Mouse (Mus musculus): ENCODE data around the gene Acss2. TPM values are rescaled to one million over a fixed set of nuclear protein-coding genes. Genes with fewer than 3 reads are reported as not detected.

Acss2 gene
- total and polyA plus RNA-seq, 2 experiments from 2014 or later, result 18.6 to 25.3 TPM

GRCm38 (mm10) chr2:155588136-155588535 is 70.4 kb downstream of the Acss2 start:
- H3K4me3 ChIP-seq (ENCODE audit: low read depth, low read length), result no peak overlapping the region
- no peaks in the 10 kb centered on the region for H3K36me3 ChIP-seq (ENCODE audit: insufficient read depth, low read length)
- TF ChIP-seq CTCF (IDR thresholded peaks at IDR 0.05), result no peak
- H3K9ac ChIP-seq (replicated peaks; ENCODE audit: low read length, poor library complexity, severe bottlenecking), result no peak overlapping the region
- no peak for DNase-seq (ENCODE audit: low spot score)
- no peaks in the 10 kb centered on the region for H3K9me3 ChIP-seq (ENCODE audit: low read length)
- 75% methylated on average over 3 of the region's 3 CpGs for WGBS
- no peak overlapping the region for H3K4me2 ChIP-seq (ENCODE audit: low read depth, low read length, poor library complexity, severe bottlenecking)
- H3K27me3 ChIP-seq (ENCODE audit: insufficient read depth, low read length), result no peaks in the 10 kb centered on the region
- H3K27ac ChIP-seq (ENCODE audit: low read depth, low read length), result no peak overlapping the region
- peaks cover 4% of the 10 kb centered on the region; the same call in 1 of the 2 replicates for H3K4me1 ChIP-seq (ENCODE audit: insufficient read depth, low read length)
- ATAC-seq (ENCODE audit: low FRiP score), result no peak

- Histone ChIP-seq H3K4me3 (ENCODE audit: low read depth, low read length) (no peak overlapping the region), H3K9me3 (ENCODE audit: low read length) (no peaks in the 10 kb centered on the region), H3K9ac (replicated peaks; ENCODE audit: low read length, poor library complexity, severe bottlenecking) (no peak overlapping the region), H3K27ac (ENCODE audit: low read depth, low read length) (no peak overlapping the region), H3K27me3 (ENCODE audit: insufficient read depth, low read length) (no peaks in the 10 kb centered on the region), H3K4me1 (ENCODE audit: insufficient read depth, low read length) (peaks cover 4% of the 10 kb centered on the region; the same call in 1 of the 2 replicates), H3K36me3 (ENCODE audit: insufficient read depth, low read length) (no peaks in the 10 kb centered on the region), H3K4me2 (ENCODE audit: low read depth, low read length, poor library complexity, severe bottlenecking) (no peak overlapping the region)
- WGBS, result 76% methylated on average over 6 of the region's 6 CpGs
- TF ChIP-seq CTCF (IDR thresholded peaks at IDR 0.05), result no peak
- DNase-seq (ENCODE audit: low spot score), result no peak
- ATAC-seq (ENCODE audit: low FRiP score), result no peak
Observed at GRCm38 (mm10) chr2:155589521-155589920, 71.8 kb downstream of the Acss2 start.

- ATAC-seq (ENCODE audit: low FRiP score), result no peak
- Histone ChIP-seq H3K9me3 (ENCODE audit: low read length) (no peaks in the 10 kb centered on the region), H3K4me1 (ENCODE audit: insufficient read depth, low read length) (peaks cover 4% of the 10 kb centered on the region; the same call in 1 of the 2 replicates), H3K27me3 (ENCODE audit: insufficient read depth, low read length) (no peaks in the 10 kb centered on the region), H3K9ac (replicated peaks; ENCODE audit: low read length, poor library complexity, severe bottlenecking) (no peak overlapping the region), H3K4me2 (ENCODE audit: low read depth, low read length, poor library complexity, severe bottlenecking) (no peak overlapping the region), H3K36me3 (ENCODE audit: insufficient read depth, low read length) (no peaks in the 10 kb centered on the region), H3K4me3 (ENCODE audit: low read depth, low read length) (no peak overlapping the region), H3K27ac (ENCODE audit: low read depth, low read length) (no peak overlapping the region)
- WGBS, result 95% methylated on average over 2 of the region's 2 CpGs
- no peak for DNase-seq (ENCODE audit: low spot score)
- no peak for TF ChIP-seq CTCF (IDR thresholded peaks at IDR 0.05)
Observed at GRCm38 (mm10) chr2:155590876-155591275, 73.1 kb downstream of the Acss2 start.

GRCm38 (mm10) chr2:155591676-155592075 is 73.9 kb downstream of the Acss2 start:
- DNase-seq (ENCODE audit: low spot score), result peak; percentile 3
- H3K4me1 ChIP-seq (ENCODE audit: insufficient read depth, low read length), result peaks cover 4% of the 10 kb centered on the region; the same call in 1 of the 2 replicates
- H3K4me3 ChIP-seq (ENCODE audit: low read depth, low read length), result peak overlapping the region; percentile 59
- H3K36me3 ChIP-seq (ENCODE audit: insufficient read depth, low read length), result no peaks in the 10 kb centered on the region
- H3K9ac ChIP-seq (replicated peaks; ENCODE audit: low read length, poor library complexity, severe bottlenecking), result peak overlapping the region; percentile 29
- no peaks in the 10 kb centered on the region for H3K9me3 ChIP-seq (ENCODE audit: low read length)
- no peak for ATAC-seq (ENCODE audit: low FRiP score)
- WGBS, result 8% methylated on average over 6 of the region's 6 CpGs
- peak overlapping the region; percentile 67 for H3K4me2 ChIP-seq (ENCODE audit: low read depth, low read length, poor library complexity, severe bottlenecking)
- H3K27me3 ChIP-seq (ENCODE audit: insufficient read depth, low read length), result no peaks in the 10 kb centered on the region
- TF ChIP-seq CTCF (IDR thresholded peaks at IDR 0.05), result no peak
- H3K27ac ChIP-seq (ENCODE audit: low read depth, low read length), result peak overlapping the region; percentile 48

GRCm38 (mm10) chr2:155592137-155592853 is 74.5 kb downstream of the Acss2 start, which contains the start of gene Gss:
Gene Gss (minus strand): TSS chr2:155592810.
- WGBS, result under 1% methylated on average over 53 of the region's 53 CpGs

GRCm38 (mm10) chr2:155592854-155593283 is 75.1 kb downstream of the Acss2 start:
- 1% methylated on average over 9 of the region's 9 CpGs for WGBS
- no peaks in the 10 kb centered on the region for H3K9me3 ChIP-seq (ENCODE audit: low read length)
- peak overlapping the region; percentile 67 for H3K4me2 ChIP-seq (ENCODE audit: low read depth, low read length, poor library complexity, severe bottlenecking)
- H3K36me3 ChIP-seq (ENCODE audit: insufficient read depth, low read length), result no peaks in the 10 kb centered on the region
- no peaks in the 10 kb centered on the region for H3K27me3 ChIP-seq (ENCODE audit: insufficient read depth, low read length)
- peak overlapping the region; percentile 59 for H3K4me3 ChIP-seq (ENCODE audit: low read depth, low read length)
- peaks cover 4% of the 10 kb centered on the region; the same call in 1 of the 2 replicates for H3K4me1 ChIP-seq (ENCODE audit: insufficient read depth, low read length)
- no peak overlapping the region; the same call in 1 of the 2 replicates for H3K27ac ChIP-seq (ENCODE audit: low read depth, low read length)
- ATAC-seq (ENCODE audit: low FRiP score) (no peak), DNase-seq (ENCODE audit: low spot score) (no peak)
- H3K9ac ChIP-seq (replicated peaks; ENCODE audit: low read length, poor library complexity, severe bottlenecking), result peak overlapping the region; percentile 60; the same call in 1 of the 2 replicates
- TF ChIP-seq CTCF (IDR thresholded peaks at IDR 0.05), result no peak

More at GRCm38 (mm10) chr2:155592137-155592853, 74.5 kb downstream of the Acss2 start, which contains the start of gene Gss:
- Histone ChIP-seq H3K27me3 (ENCODE audit: insufficient read depth, low read length) (no peaks in the 10 kb centered on the region), H3K9ac (replicated peaks; ENCODE audit: low read length, poor library complexity, severe bottlenecking) (peak within 1 kb of the TSS; percentile 60), H3K36me3 (ENCODE audit: insufficient read depth, low read length) (no peaks in the 10 kb centered on the region), H3K9me3 (ENCODE audit: low read length) (no peaks in the 10 kb centered on the region), H3K4me2 (ENCODE audit: low read depth, low read length, poor library complexity, severe bottlenecking) (peak within 1 kb of the TSS; percentile 67), H3K4me1 (ENCODE audit: insufficient read depth, low read length) (peaks cover 4% of the 10 kb centered on the region; the same call in 1 of the 2 replicates), H3K4me3 (ENCODE audit: low read depth, low read length) (peak within 1 kb of the TSS; percentile 59), H3K27ac (ENCODE audit: low read depth, low read length) (peak within 1 kb of the TSS; percentile 48)
- no peak for TF ChIP-seq CTCF (IDR thresholded peaks at IDR 0.05)
- ATAC-seq (ENCODE audit: low FRiP score), result peak; percentile 93
- DNase-seq (ENCODE audit: low spot score), result peak; percentile 96

Measured in midbrain, postnatal 0 days (tissue).